Mouse (Mus musculus): ENCODE measurements around the gene Akap8. TPM values are rescaled to one million over a fixed set of nuclear protein-coding genes. Genes with fewer than 3 reads are reported as not detected.

Akap8 gene
- total and polyA plus RNA-seq, 2 experiments from 2014 or later, result 66.4 to 108 TPM

- ATAC-seq (no peak), DNase-seq (ENCODE audit: low spot score) (no peak)
- no peaks in the 10 kb centered on the region for H3K27me3 ChIP-seq (ENCODE audit: insufficient read depth, low read length)
- TF ChIP-seq CTCF (IDR thresholded peaks at IDR 0.05; ENCODE audit: low read depth), result no peak
- H3K4me3 ChIP-seq (ENCODE audit: low read length), result no peak overlapping the region
- no peaks in the 10 kb centered on the region; the same call in 1 of the 2 replicates for H3K4me1 ChIP-seq (ENCODE audit: insufficient read depth, low read length)
- no peak overlapping the region for H3K4me2 ChIP-seq (ENCODE audit: low read depth, low read length)
- no peak overlapping the region for H3K27ac ChIP-seq
- H3K9me3 ChIP-seq (ENCODE audit: low read length), result no peaks in the 10 kb centered on the region
- peaks cover 57% of the 10 kb centered on the region for H3K36me3 ChIP-seq (ENCODE audit: insufficient read depth, low read length)
- WGBS, result 89% methylated on average over 8 of the region's 8 CpGs
- no peak overlapping the region for H3K9ac ChIP-seq (replicated peaks; ENCODE audit: low read length)
Measured at GRCm38 (mm10) chr17:32317032-32317431, 4.0 kb downstream of the Akap8 start.

DNA sequence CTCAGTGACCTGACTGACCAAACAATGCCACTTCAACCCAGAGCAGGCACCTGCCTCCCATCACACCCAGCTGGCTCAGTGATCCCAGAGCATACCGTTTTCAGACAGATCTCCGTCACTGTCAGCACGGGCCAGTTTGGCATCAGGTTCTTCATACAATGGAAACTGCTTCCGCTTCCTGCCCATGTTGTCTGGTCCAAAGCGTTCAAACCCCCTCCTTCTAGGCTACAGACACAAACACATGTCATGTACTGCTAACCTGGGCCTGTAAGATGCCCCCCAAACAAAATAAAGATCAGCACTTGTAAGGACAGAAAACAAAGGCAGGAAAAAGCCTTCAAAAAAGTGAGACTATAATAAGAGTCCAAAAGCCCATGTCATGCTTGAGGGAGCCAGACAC is 5.5 kb downstream of the Akap8 start:
- Histone ChIP-seq H3K4me1 (ENCODE audit: insufficient read depth, low read length) (no peaks in the 10 kb centered on the region), H3K27me3 (ENCODE audit: insufficient read depth, low read length) (no peaks in the 10 kb centered on the region), H3K9ac (replicated peaks; ENCODE audit: low read length) (no peak overlapping the region), H3K36me3 (ENCODE audit: insufficient read depth, low read length) (peaks cover 71% of the 10 kb centered on the region), H3K27ac (no peak overlapping the region), H3K4me3 (ENCODE audit: low read length) (no peak overlapping the region), H3K9me3 (ENCODE audit: low read length) (no peaks in the 10 kb centered on the region), H3K4me2 (ENCODE audit: low read depth, low read length) (no peak overlapping the region)
- ATAC-seq, result no peak
- DNase-seq (ENCODE audit: low spot score), result no peak
- 88% methylated on average over 5 of the region's 5 CpGs for WGBS
- no peak for TF ChIP-seq CTCF (IDR thresholded peaks at IDR 0.05; ENCODE audit: low read depth)

DNA sequence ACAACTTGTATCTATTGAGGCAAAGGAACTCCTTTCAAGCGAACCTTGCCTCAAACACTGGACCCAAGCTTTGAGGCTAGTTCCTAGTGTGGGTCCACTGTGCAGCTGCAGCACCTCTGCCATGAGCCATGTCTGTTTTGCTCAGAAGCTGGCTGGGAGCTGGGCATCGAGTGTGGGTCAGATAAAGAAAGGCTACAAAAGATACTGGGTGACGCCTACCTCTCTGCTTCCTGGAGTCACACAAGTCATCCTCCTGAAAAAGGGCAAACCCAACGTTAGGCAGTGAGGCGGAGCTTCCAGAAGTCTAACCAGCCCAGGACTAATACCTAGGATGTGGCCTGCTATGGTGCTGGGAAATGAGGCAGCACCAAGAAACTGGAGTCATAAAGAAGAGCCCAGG is 7.1 kb downstream of the Akap8 start:
- no peak for TF ChIP-seq CTCF (IDR thresholded peaks at IDR 0.05; ENCODE audit: low read depth)
- H3K27ac ChIP-seq, result no peak overlapping the region
- no peaks in the 10 kb centered on the region for H3K27me3 ChIP-seq (ENCODE audit: insufficient read depth, low read length)
- DNase-seq (ENCODE audit: low spot score) (no peak), ATAC-seq (no peak)
- H3K4me2 ChIP-seq (ENCODE audit: low read depth, low read length), result no peak overlapping the region
- WGBS, result 86% methylated on average over 5 of the region's 5 CpGs
- no peaks in the 10 kb centered on the region for H3K9me3 ChIP-seq (ENCODE audit: low read length)
- H3K36me3 ChIP-seq (ENCODE audit: insufficient read depth, low read length), result peaks cover 88% of the 10 kb centered on the region
- H3K4me3 ChIP-seq (ENCODE audit: low read length), result no peak overlapping the region
- H3K9ac ChIP-seq (replicated peaks; ENCODE audit: low read length), result no peak overlapping the region
- H3K4me1 ChIP-seq (ENCODE audit: insufficient read depth, low read length), result no peaks in the 10 kb centered on the region

- WGBS, result 81% methylated on average over 8 of the region's 8 CpGs
- no peak for TF ChIP-seq CTCF (IDR thresholded peaks at IDR 0.05; ENCODE audit: low read depth)
- no peak for DNase-seq (ENCODE audit: low spot score)
Measured at GRCm38 (mm10) chr17:32312801-32313200, 8.2 kb downstream of the Akap8 start.

DNA sequence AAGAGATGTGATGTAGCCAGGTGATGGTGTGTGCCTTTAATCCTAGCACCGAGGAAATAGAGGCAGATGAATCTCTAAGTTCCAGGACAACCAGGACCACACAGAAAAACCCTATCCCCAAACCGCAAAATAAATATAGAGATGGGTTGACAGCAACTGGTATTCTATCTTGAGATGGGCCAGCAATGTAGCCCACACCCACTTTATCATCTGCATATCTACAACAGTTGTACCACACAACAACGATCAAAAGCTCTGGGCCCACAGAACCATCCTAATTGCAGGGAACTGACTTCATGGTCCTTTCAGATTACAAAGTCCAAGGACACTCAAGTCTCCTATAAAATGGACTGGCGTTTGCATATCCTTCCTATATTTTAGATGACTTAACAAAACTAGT is 13.1 kb downstream of the Akap8 start:
- Histone ChIP-seq H3K9ac (replicated peaks; ENCODE audit: low read length) (no peak overlapping the region), H3K4me2 (ENCODE audit: low read depth, low read length) (no peak overlapping the region), H3K4me1 (ENCODE audit: insufficient read depth, low read length) (no peaks in the 10 kb centered on the region), H3K4me3 (ENCODE audit: low read length) (no peak overlapping the region), H3K9me3 (ENCODE audit: low read length) (no peaks in the 10 kb centered on the region), H3K36me3 (ENCODE audit: insufficient read depth, low read length) (peaks cover 84% of the 10 kb centered on the region), H3K27ac (no peak overlapping the region), H3K27me3 (ENCODE audit: insufficient read depth, low read length) (no peaks in the 10 kb centered on the region)
- TF ChIP-seq CTCF (IDR thresholded peaks at IDR 0.05; ENCODE audit: low read depth), result no peak
- ATAC-seq (no peak), DNase-seq (ENCODE audit: low spot score) (no peak)
- 92% methylated on average over 4 of the region's 4 CpGs for WGBS

More at GRCm38 (mm10) chr17:32312801-32313200, 8.2 kb downstream of the Akap8 start:
- Histone ChIP-seq H3K36me3 (ENCODE audit: insufficient read depth, low read length) (peaks cover 93% of the 10 kb centered on the region), H3K9me3 (ENCODE audit: low read length) (no peaks in the 10 kb centered on the region), H3K4me1 (ENCODE audit: insufficient read depth, low read length) (no peaks in the 10 kb centered on the region), H3K9ac (replicated peaks; ENCODE audit: low read length) (no peak overlapping the region), H3K27ac (no peak overlapping the region), H3K4me2 (ENCODE audit: low read depth, low read length) (no peak overlapping the region), H3K27me3 (ENCODE audit: insufficient read depth, low read length) (no peaks in the 10 kb centered on the region), H3K4me3 (ENCODE audit: low read length) (no peak overlapping the region)
- ATAC-seq, result no peak

- DNase-seq (ENCODE audit: low spot score), result no peak
- Histone ChIP-seq H3K4me3 (ENCODE audit: low read length) (no peak overlapping the region), H3K4me1 (ENCODE audit: insufficient read depth, low read length) (no peaks in the 10 kb centered on the region), H3K4me2 (ENCODE audit: low read depth, low read length) (no peak overlapping the region), H3K36me3 (ENCODE audit: insufficient read depth, low read length) (no peaks in the 10 kb centered on the region), H3K27me3 (ENCODE audit: insufficient read depth, low read length) (no peaks in the 10 kb centered on the region), H3K27ac (no peak overlapping the region), H3K9me3 (ENCODE audit: low read length) (no peaks in the 10 kb centered on the region), H3K9ac (replicated peaks; ENCODE audit: low read length) (no peak overlapping the region)
- no peak for ATAC-seq
- peak; percentile 20; the same call in 1 of the 2 replicates for TF ChIP-seq CTCF (IDR thresholded peaks at IDR 0.05; ENCODE audit: low read depth)
- WGBS, result 84% methylated on average over 1 of the region's 1 CpGs
Measured at GRCm38 (mm10) chr17:32298125-32298524, 22.9 kb downstream of the Akap8 start.

- Histone ChIP-seq H3K4me2 (ENCODE audit: low read depth, low read length) (no peak overlapping the region), H3K4me1 (ENCODE audit: insufficient read depth, low read length) (no peaks in the 10 kb centered on the region), H3K9ac (replicated peaks; ENCODE audit: low read length) (no peak overlapping the region), H3K27ac (no peak overlapping the region), H3K27me3 (ENCODE audit: insufficient read depth, low read length) (no peaks in the 10 kb centered on the region), H3K36me3 (ENCODE audit: insufficient read depth, low read length) (no peaks in the 10 kb centered on the region), H3K4me3 (ENCODE audit: low read length) (no peak overlapping the region), H3K9me3 (ENCODE audit: low read length) (no peaks in the 10 kb centered on the region)
- ATAC-seq (no peak), DNase-seq (ENCODE audit: low spot score) (no peak)
- no peak for TF ChIP-seq CTCF (IDR thresholded peaks at IDR 0.05; ENCODE audit: low read depth)
- WGBS, result 97% methylated on average over 2 of the region's 2 CpGs
Measured at GRCm38 (mm10) chr17:32295901-32296300, 25.1 kb downstream of the Akap8 start.
